Mouse (Mus musculus) gastrocnemius, postnatal 10 days (tissue): ENCODE measurements around the gene 4930486L24Rik. TPM values are rescaled to one million over a fixed set of nuclear protein-coding genes. Genes with fewer than 3 reads are reported as not detected.
"Not testable (repeated sequence)": the region's sequence is repeated elsewhere in the genome, so short reads cannot be mapped to it uniquely, and the experiment has no call there.

ENCODE experiments used
- DNase-seq: peaks from one replicate; pipeline ENCODE4 v3.0.0; 2021; ENCODE audit warnings: mixed read lengths
- long read RNA-seq, 2 experiments: library from polyadenylated mRNA; stranded (forward); transcript quantifications; one replicate each; pipeline ENCODE4 v2.0.0; 2021
- total RNA-seq, 2 experiments: library from RNA; stranded (reverse); gene quantifications; 2 replicates each; pipeline ENCODE4 v1.2.3; 2021

The 4930486L24Rik gene
- total RNA-seq, result under 1 TPM in 1 of 2 experiments, not detected in 1; 0.47 TPM
- long read RNA-seq, experiment 1, result 0 reads
- long read RNA-seq, experiment 2, result 0 reads

- no peak for DNase-seq
These were observed at the start of gene 4930486L24Rik for GRCm38 (mm10) chr13:60864281-60864680. TSS of gene 4930486L24Rik (minus strand) at chr13:60864475.

- not testable (repeated sequence) for DNase-seq
These were observed 40.5 kb upstream of the 4930486L24Rik start, which contains the start of gene Tpbpb for GRCm38 (mm10) chr13:60904780-60905179. TSS of gene Tpbpb (minus strand) at chr13:60904880.

- peak; percentile 7 for DNase-seq
These were observed 33.1 kb upstream of the 4930486L24Rik start, which contains the start of gene Ctla2b for GRCm38 (mm10) chr13:60897328-60897727. TSS of gene Ctla2b (minus strand) at chr13:60897447.

- not testable (repeated sequence) for DNase-seq
These were observed 32.5 kb upstream of the 4930486L24Rik start, which contains the start of gene Gm49392 for GRCm38 (mm10) chr13:60896794-60897193. TSS of gene Gm49392 (minus strand) at chr13:60896894.

GRCm38 (mm10) chr13:60895406-60896160 is 31.3 kb upstream of the 4930486L24Rik start:
- no peak for DNase-seq

GRCm38 (mm10) chr13:60892301-60892700 is 28.0 kb upstream of the 4930486L24Rik start:
- DNase-seq, result no peak

GRCm38 (mm10) chr13:60848241-60849120 is 15.8 kb downstream of the 4930486L24Rik start:
- DNase-seq, result no peak

- DNase-seq, result no peak
These were observed 21.1 kb downstream of the 4930486L24Rik start for GRCm38 (mm10) chr13:60843153-60843552.

GRCm38 (mm10) chr13:60842703-60843102 is 21.6 kb downstream of the 4930486L24Rik start:
- DNase-seq, result no peak

GRCm38 (mm10) chr13:60839353-60839902 is 24.8 kb downstream of the 4930486L24Rik start:
- no peak for DNase-seq

- DNase-seq, result no peak
These were observed 38.2 kb downstream of the 4930486L24Rik start for GRCm38 (mm10) chr13:60826052-60826451.

GRCm38 (mm10) chr13:60820486-60821175 is 43.6 kb downstream of the 4930486L24Rik start:
- DNase-seq, result no peak

- DNase-seq, result peak; percentile 32
These were observed 44.8 kb downstream of the 4930486L24Rik start for GRCm38 (mm10) chr13:60819469-60819868.

- no peak for DNase-seq
These were observed 50.6 kb downstream of the 4930486L24Rik start for GRCm38 (mm10) chr13:60813722-60814121.

- DNase-seq, result no peak
These were observed 51.5 kb downstream of the 4930486L24Rik start for GRCm38 (mm10) chr13:60812768-60813167.

- no peak for DNase-seq
These were observed 54.6 kb downstream of the 4930486L24Rik start for GRCm38 (mm10) chr13:60809690-60810089.

GRCm38 (mm10) chr13:60802749-60803148 is 61.5 kb downstream of the 4930486L24Rik start, which contains the start of gene Ctsll3:
TSS of gene Ctsll3 (minus strand) at chr13:60802849.
- DNase-seq, result no peak
